Mouse (Mus musculus) urinary bladder, postnatal 4 days (tissue): ENCODE measurements around the gene Klhl21.

Source experiments
- DNase-seq, 2 experiments: peaks; one replicate each; pipeline ENCODE4 v3.0.0; 2021 to 2022; ENCODE audit warnings: low spot score in 2 of 2

Klhl21 gene

GRCm38 (mm10) chr4:151995371-151996172 lies 13.0 kb upstream of the Klhl21 start:
- DNase-seq = no peak

- peak; percentile 98 to 99 for DNase-seq
These were observed 12.2 kb upstream of the Klhl21 start, which contains the start of gene Phf13 for GRCm38 (mm10) chr4:151996173-151996950. Phf13 (minus strand) TSS chr4:151996258.

- no peak for DNase-seq
These were observed 11.7 kb upstream of the Klhl21 start for GRCm38 (mm10) chr4:151996951-151997222.

- no peak for DNase-seq
These were observed 10.9 kb upstream of the Klhl21 start for GRCm38 (mm10) chr4:151997701-151998100.

- no peak for DNase-seq
These were observed 9.1 kb upstream of the Klhl21 start for GRCm38 (mm10) chr4:151999481-151999880.

GRCm38 (mm10) chr4:152000906-152001305 lies 7.7 kb upstream of the Klhl21 start:
- no peak for DNase-seq

- no peak for DNase-seq
These were observed 7.3 kb upstream of the Klhl21 start for GRCm38 (mm10) chr4:152001335-152001734.

GRCm38 (mm10) chr4:152002063-152002462 lies 6.5 kb upstream of the Klhl21 start:
- no peak for DNase-seq

GRCm38 (mm10) chr4:152006137-152006536 lies 2.5 kb upstream of the Klhl21 start:
- DNase-seq = no peak

GRCm38 (mm10) chr4:152006812-152007211 lies 1.8 kb upstream of the Klhl21 start:
- DNase-seq = no peak

- no peak for DNase-seq
These were observed 989 bp upstream of the Klhl21 start for GRCm38 (mm10) chr4:152007481-152008147.

GRCm38 (mm10) chr4:152008148-152008500 lies 479 bp upstream of the Klhl21 start:
- no peak for DNase-seq

- peak; percentile 50 to 61 for DNase-seq
These were observed 761 bp downstream of the Klhl21 start for GRCm38 (mm10) chr4:152009076-152010051.

- no peak for DNase-seq
These were observed 1.6 kb downstream of the Klhl21 start for GRCm38 (mm10) chr4:152010091-152010706.

- no peak for DNase-seq
These were observed 2.1 kb downstream of the Klhl21 start for GRCm38 (mm10) chr4:152010707-152011134.

GRCm38 (mm10) chr4:152011171-152011760 lies 2.7 kb downstream of the Klhl21 start:
- no peak for DNase-seq

GRCm38 (mm10) chr4:152012109-152012508 lies 3.5 kb downstream of the Klhl21 start:
- no peak for DNase-seq

- no peak for DNase-seq
These were observed 4.6 kb downstream of the Klhl21 start for GRCm38 (mm10) chr4:152013036-152013813.

- no peak for DNase-seq
These were observed 10.5 kb downstream of the Klhl21 start for GRCm38 (mm10) chr4:152019073-152019472.

GRCm38 (mm10) chr4:152020024-152020423 lies 11.4 kb downstream of the Klhl21 start:
- no peak for DNase-seq
